Mouse (Mus musculus): ENCODE measurements around the gene Acaca. TPM values are rescaled to one million over a fixed set of nuclear protein-coding genes. Genes with fewer than 3 reads are reported as not detected.

Acaca gene
- polyA plus RNA-seq (2015; fragmentation: Nextera tagmentation; extraction: Ambion mirVana) = 20.5 and 22.6 TPM in 2 replicates

- under 1% methylated on average over 77 of the region's 83 CpGs for WGBS
- Histone ChIP-seq H3K27ac (no peak within 1 kb of the TSS; the same call in 1 of the 2 replicates), H3K4me2 (peak within 1 kb of the TSS; percentile 68), H3K27me3 (no peaks in the 10 kb centered on the region), H3K9me3 (replicated peaks) (no peaks in the 10 kb centered on the region), H3K9ac (peak within 1 kb of the TSS; percentile 88), H3K4me1 (peaks cover 28% of the 10 kb centered on the region), H3K4me3 (peak within 1 kb of the TSS; percentile 79), H3K36me3 (ENCODE audit: poor library complexity, severe bottlenecking) (peaks cover 28% of the 10 kb centered on the region)
- peak; percentile 94 for ATAC-seq
Measured at GRCm38 (mm10) chr11:84128943-84129798, at the start of gene Acaca, which contains the start of gene Tada2a. Gene Acaca, plus strand, starts transcription at chr11:84129672. Gene Tada2a, minus strand, starts transcription at chr11:84129600.

- peaks cover 48% of the 10 kb centered on the region for H3K36me3 ChIP-seq (ENCODE audit: poor library complexity, severe bottlenecking)
- WGBS = 86% methylated on average over 4 of the region's 4 CpGs
- ATAC-seq = no peak
Measured at GRCm38 (mm10) chr11:84079887-84080286, 49.6 kb upstream of the Acaca start.

GRCm38 (mm10) chr11:84080327-84080726 lies 49.1 kb upstream of the Acaca start:
- H3K27ac ChIP-seq = no peak overlapping the region
- H3K27me3 ChIP-seq = no peaks in the 10 kb centered on the region
- H3K4me3 ChIP-seq = no peak overlapping the region
- no peak overlapping the region for H3K9ac ChIP-seq
- H3K4me2 ChIP-seq = no peak overlapping the region
- ATAC-seq = no peak
- H3K9me3 ChIP-seq (replicated peaks) = no peaks in the 10 kb centered on the region
- peaks cover 48% of the 10 kb centered on the region for H3K36me3 ChIP-seq (ENCODE audit: poor library complexity, severe bottlenecking)
- 0 out of 2 replicates have a peak, but pooled peaks cover 4% of the 10 kb centered on the region for H3K4me1 ChIP-seq
- WGBS = 93% methylated on average over 3 of the region's 3 CpGs

More at GRCm38 (mm10) chr11:84079887-84080286, 49.6 kb upstream of the Acaca start:
- Histone ChIP-seq H3K4me2 (no peak overlapping the region), H3K4me3 (no peak overlapping the region), H3K27ac (no peak overlapping the region), H3K27me3 (no peaks in the 10 kb centered on the region), H3K4me1 (0 out of 2 replicates have a peak, but pooled peaks cover 4% of the 10 kb centered on the region), H3K9ac (no peak overlapping the region), H3K9me3 (replicated peaks) (no peaks in the 10 kb centered on the region)

GRCm38 (mm10) chr11:84081901-84082300 lies 47.6 kb upstream of the Acaca start:
- ATAC-seq = no peak
- Histone ChIP-seq H3K9ac (no peak overlapping the region), H3K9me3 (replicated peaks) (no peaks in the 10 kb centered on the region), H3K4me1 (0 out of 2 replicates have a peak, but pooled peaks cover 4% of the 10 kb centered on the region), H3K4me3 (no peak overlapping the region), H3K4me2 (no peak overlapping the region), H3K27me3 (no peaks in the 10 kb centered on the region), H3K36me3 (ENCODE audit: poor library complexity, severe bottlenecking) (peaks cover 55% of the 10 kb centered on the region), H3K27ac (no peak overlapping the region)
- 81% methylated on average over 5 of the region's 5 CpGs for WGBS

- no peak overlapping the region for H3K4me2 ChIP-seq
- H3K9ac ChIP-seq = no peak overlapping the region
- peaks cover 62% of the 10 kb centered on the region for H3K36me3 ChIP-seq (ENCODE audit: poor library complexity, severe bottlenecking)
- H3K27me3 ChIP-seq = no peaks in the 10 kb centered on the region
- no peak overlapping the region for H3K4me3 ChIP-seq
- no peaks in the 10 kb centered on the region for H3K4me1 ChIP-seq
- no peak overlapping the region for H3K27ac ChIP-seq
- ATAC-seq = no peak
- 89% methylated on average over 8 of the region's 8 CpGs for WGBS
- H3K9me3 ChIP-seq (replicated peaks) = no peaks in the 10 kb centered on the region
Measured at GRCm38 (mm10) chr11:84090572-84090971, 38.9 kb upstream of the Acaca start.

- Histone ChIP-seq H3K9me3 (replicated peaks) (no peaks in the 10 kb centered on the region), H3K4me3 (no peak overlapping the region), H3K36me3 (ENCODE audit: poor library complexity, severe bottlenecking) (peaks cover 53% of the 10 kb centered on the region), H3K9ac (no peak overlapping the region), H3K27me3 (no peaks in the 10 kb centered on the region), H3K4me2 (no peak overlapping the region), H3K4me1 (peaks cover 3% of the 10 kb centered on the region; the same call in 1 of the 2 replicates), H3K27ac (no peak overlapping the region)
- 77% methylated on average over 4 of the region's 4 CpGs for WGBS
- no peak for ATAC-seq
Measured at GRCm38 (mm10) chr11:84095084-84095483, 34.4 kb upstream of the Acaca start.

- Histone ChIP-seq H3K4me2 (no peak overlapping the region), H3K4me3 (no peak overlapping the region), H3K36me3 (ENCODE audit: poor library complexity, severe bottlenecking) (peaks cover 57% of the 10 kb centered on the region), H3K9me3 (replicated peaks) (no peaks in the 10 kb centered on the region), H3K9ac (no peak overlapping the region), H3K27ac (no peak overlapping the region), H3K27me3 (no peaks in the 10 kb centered on the region), H3K4me1 (peaks cover 13% of the 10 kb centered on the region)
- no peak for ATAC-seq
- WGBS = 74% methylated on average over 5 of the region's 5 CpGs
Measured at GRCm38 (mm10) chr11:84097251-84097998, 32.0 kb upstream of the Acaca start.

GRCm38 (mm10) chr11:84101182-84101581 lies 28.3 kb upstream of the Acaca start:
- Histone ChIP-seq H3K27ac (no peak overlapping the region), H3K9ac (no peak overlapping the region), H3K27me3 (no peaks in the 10 kb centered on the region), H3K4me1 (peaks cover 13% of the 10 kb centered on the region), H3K4me2 (no peak overlapping the region), H3K4me3 (no peak overlapping the region), H3K36me3 (ENCODE audit: poor library complexity, severe bottlenecking) (peaks cover 71% of the 10 kb centered on the region), H3K9me3 (replicated peaks) (no peaks in the 10 kb centered on the region)
- ATAC-seq = no peak

GRCm38 (mm10) chr11:84104036-84104435 lies 25.4 kb upstream of the Acaca start:
- Histone ChIP-seq H3K9me3 (replicated peaks) (no peaks in the 10 kb centered on the region), H3K36me3 (ENCODE audit: poor library complexity, severe bottlenecking) (peaks cover 85% of the 10 kb centered on the region), H3K27ac (no peak overlapping the region), H3K4me2 (no peak overlapping the region), H3K27me3 (no peaks in the 10 kb centered on the region), H3K4me3 (no peak overlapping the region), H3K9ac (no peak overlapping the region), H3K4me1 (peaks cover 11% of the 10 kb centered on the region)
- no peak for ATAC-seq
- WGBS = 94% methylated on average over 6 of the region's 6 CpGs

GRCm38 (mm10) chr11:84107137-84107536 lies 22.3 kb upstream of the Acaca start:
- Histone ChIP-seq H3K27ac (no peak overlapping the region), H3K36me3 (ENCODE audit: poor library complexity, severe bottlenecking) (peaks cover 90% of the 10 kb centered on the region), H3K4me2 (no peak overlapping the region), H3K4me3 (no peak overlapping the region), H3K4me1 (no peaks in the 10 kb centered on the region), H3K9ac (no peak overlapping the region), H3K9me3 (replicated peaks) (no peaks in the 10 kb centered on the region), H3K27me3 (no peaks in the 10 kb centered on the region)
- ATAC-seq = no peak
- WGBS = 87% methylated on average over 2 of the region's 2 CpGs

- H3K36me3 ChIP-seq (ENCODE audit: poor library complexity, severe bottlenecking) = peaks cover 69% of the 10 kb centered on the region
Measured at GRCm38 (mm10) chr11:84113623-84114022, 15.8 kb upstream of the Acaca start.

GRCm38 (mm10) chr11:84115646-84116045 lies 13.8 kb upstream of the Acaca start:
- WGBS = 84% methylated on average over 9 of the region's 9 CpGs
- no peaks in the 10 kb centered on the region for H3K4me1 ChIP-seq
- H3K4me2 ChIP-seq = no peak overlapping the region
- H3K27me3 ChIP-seq = no peaks in the 10 kb centered on the region
- peaks cover 68% of the 10 kb centered on the region for H3K36me3 ChIP-seq (ENCODE audit: poor library complexity, severe bottlenecking)
- no peaks in the 10 kb centered on the region for H3K9me3 ChIP-seq (replicated peaks)
- H3K9ac ChIP-seq = no peak overlapping the region
- no peak overlapping the region for H3K27ac ChIP-seq
- no peak overlapping the region for H3K4me3 ChIP-seq
- no peak for ATAC-seq

More at GRCm38 (mm10) chr11:84113623-84114022, 15.8 kb upstream of the Acaca start:
- Histone ChIP-seq H3K9ac (no peak overlapping the region), H3K4me2 (no peak overlapping the region), H3K27ac (no peak overlapping the region), H3K4me1 (no peaks in the 10 kb centered on the region), H3K9me3 (replicated peaks) (no peaks in the 10 kb centered on the region), H3K27me3 (no peaks in the 10 kb centered on the region), H3K4me3 (no peak overlapping the region)
- 88% methylated on average over 5 of the region's 5 CpGs for WGBS
- no peak for ATAC-seq
